Mouse (Mus musculus) limb, embryonic 11.5 days (tissue): ENCODE data around the gene Adamts7. TPM values are rescaled to one million over a fixed set of nuclear protein-coding genes. Genes with fewer than 3 reads are reported as not detected.

Experiments used
- ATAC-seq: fragments of 200-750 bp; cut with Nextera tagmentation; 2 replicates; pipeline ENCODE4 v1.8.0; 2017; ENCODE audit warnings: low read depth; ENCODE audit not compliant: insufficient number of reproducible peaks, low FRiP score, low TSS enrichment
- DNase-seq: peaks from one replicate; pipeline ENCODE4 v3.0.0-alpha.2; 2015; ENCODE audit warnings: low spot score
- H3K27ac ChIP-seq: fragments of 300-500 bp; sonication (generic); replicated peaks from 2 replicates; pipeline ENCODE4 v1.5.1; 2014; ENCODE audit warnings: low read depth, mild to moderate bottlenecking, low read length
- H3K27me3 ChIP-seq: fragments of 300-500 bp; sonication (generic); 2 replicates; pipeline ENCODE4 v1.6.1; 2014; ENCODE audit warnings: mild to moderate bottlenecking, low read length, mixed read lengths; ENCODE audit not compliant: control insufficient read depth, insufficient read depth
- H3K36me3 ChIP-seq: fragments of 300-500 bp; sonication (generic); 2 replicates; pipeline ENCODE4 v1.6.1; 2014; ENCODE audit warnings: mild to moderate bottlenecking, low read length, moderate library complexity, mixed read lengths; ENCODE audit not compliant: control insufficient read depth, insufficient read depth
- H3K4me1 ChIP-seq: fragments of 300-500 bp; sonication (generic); 2 replicates; pipeline ENCODE4 v1.6.1; 2014; ENCODE audit warnings: low read length, mixed read lengths; ENCODE audit not compliant: control insufficient read depth, insufficient read depth
- H3K4me2 ChIP-seq: fragments of 300-500 bp; sonication (generic); 2 replicates; pipeline ENCODE4 v1.6.1; 2014; ENCODE audit warnings: low read depth, mild to moderate bottlenecking, moderate library complexity; ENCODE audit not compliant: severe bottlenecking
- H3K4me3 ChIP-seq: fragments of 300-500 bp; sonication (generic); 2 replicates; pipeline ENCODE4 v1.5.1; 2014; ENCODE audit warnings: low read depth, low read length
- H3K9ac ChIP-seq: fragments of 300-500 bp; sonication (generic); 2 replicates; pipeline ENCODE4 v1.6.1; 2014; ENCODE audit warnings: mild to moderate bottlenecking, low read length
- H3K9me3 ChIP-seq: fragments of 300-500 bp; sonication (generic); 2 replicates; pipeline ENCODE4 v1.6.1; 2016; ENCODE audit warnings: low read length; ENCODE audit not compliant: control insufficient read depth
- WGBS: fragments of 180-500 bp; shearing (Covaris S2); extraction: QIAGEN DNeasy Blood & Tissue Kit; methylation state at CpG from one replicate; pipeline ENCODE4 v1.1.7; 2014; 5-methylcytosine and 5-hydroxymethylcytosine counted together
- polyA plus RNA-seq: library from polyadenylated mRNA; unstranded; fragments of >200 nt; fragmentation: Nextera tagmentation; extraction: Ambion mirVana; gene quantifications from 2 replicates; pipeline ENCODE4 v1.2.1, GENCODE M21; 2014

Adamts7 gene
- polyA plus RNA-seq, 1 experiment from 2014 or later = 12.7 TPM

DNA sequence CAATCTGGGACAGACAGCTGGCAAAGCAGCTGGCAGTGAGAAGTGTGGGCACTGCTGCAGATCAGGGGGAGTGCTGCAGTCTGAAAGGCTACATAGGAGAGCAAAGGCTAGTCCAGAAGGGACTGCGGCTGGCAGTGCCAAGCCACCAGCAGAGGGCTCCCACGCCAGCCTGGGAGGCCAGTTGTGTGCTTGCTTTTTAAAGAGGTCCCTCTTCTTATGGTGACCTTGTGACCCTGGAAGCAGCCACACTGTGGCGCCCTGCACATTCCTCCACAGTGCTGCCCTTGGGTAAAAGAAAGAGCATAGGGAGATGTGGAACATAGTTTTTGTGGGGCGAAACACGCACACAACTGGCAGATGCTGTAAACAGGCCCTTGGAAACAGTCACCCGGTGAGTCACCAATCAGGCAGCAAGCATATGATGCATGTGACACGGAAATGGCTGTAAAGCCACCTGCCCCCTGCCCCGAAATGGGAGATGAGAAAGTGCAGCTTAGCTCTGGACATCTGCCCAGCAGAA lies 41.6 kb downstream of the Adamts7 start:
- DNase-seq (no peak), ATAC-seq (no peak)
- Histone ChIP-seq H3K4me3 (no peak overlapping the region), H3K27me3 (no peaks in the 10 kb centered on the region), H3K4me1 (no peaks in the 10 kb centered on the region), H3K9me3 (no peaks in the 10 kb centered on the region), H3K27ac (no peak overlapping the region), H3K9ac (no peak overlapping the region), H3K4me2 (no peak overlapping the region), H3K36me3 (no peaks in the 10 kb centered on the region; the same call in 1 of the 2 replicates)
- WGBS = 62% methylated on average over 8 of the region's 8 CpGs

GRCm38 (mm10) chr9:90206500-90206899 lies 43.6 kb downstream of the Adamts7 start:
- Histone ChIP-seq H3K27me3 (no peaks in the 10 kb centered on the region), H3K9ac (no peak overlapping the region), H3K4me2 (no peak overlapping the region), H3K4me1 (no peaks in the 10 kb centered on the region), H3K27ac (no peak overlapping the region), H3K9me3 (no peaks in the 10 kb centered on the region), H3K4me3 (no peak overlapping the region), H3K36me3 (no peaks in the 10 kb centered on the region)
- WGBS = 45% methylated on average over 2 of the region's 2 CpGs
- ATAC-seq (no peak), DNase-seq (peak; percentile 85)

DNA sequence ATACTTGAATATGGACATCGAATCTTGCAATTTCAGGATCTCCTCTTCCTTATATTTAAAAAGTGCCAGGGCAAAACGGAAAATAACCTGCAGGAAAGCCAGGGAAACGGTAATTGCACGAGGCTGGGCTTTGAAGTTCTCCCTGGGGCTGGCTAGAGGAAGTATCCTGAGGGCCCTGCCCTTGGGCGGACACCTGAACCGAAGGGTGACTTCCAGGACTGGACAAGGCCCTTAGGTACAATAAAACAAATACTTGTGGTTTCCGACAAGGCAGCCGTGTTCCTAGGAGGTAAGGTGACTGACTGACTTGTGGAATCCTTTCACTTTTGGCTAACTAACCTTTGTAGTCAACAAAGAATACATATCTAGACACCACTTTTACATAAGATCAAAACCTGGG lies 44.9 kb downstream of the Adamts7 start:
- Histone ChIP-seq H3K36me3 (no peaks in the 10 kb centered on the region), H3K4me2 (no peak overlapping the region), H3K9ac (no peak overlapping the region), H3K4me1 (no peaks in the 10 kb centered on the region), H3K9me3 (no peaks in the 10 kb centered on the region), H3K27me3 (no peaks in the 10 kb centered on the region), H3K4me3 (no peak overlapping the region), H3K27ac (no peak overlapping the region)
- ATAC-seq = no peak
- no peak for DNase-seq
- WGBS = 78% methylated on average over 8 of the region's 8 CpGs

- DNase-seq = no peak
- Histone ChIP-seq H3K36me3 (no peaks in the 10 kb centered on the region), H3K27me3 (no peaks in the 10 kb centered on the region), H3K9me3 (no peaks in the 10 kb centered on the region), H3K4me1 (no peaks in the 10 kb centered on the region), H3K9ac (no peak overlapping the region), H3K27ac (no peak overlapping the region), H3K4me3 (no peak overlapping the region), H3K4me2 (no peak overlapping the region)
- 86% methylated on average over 6 of the region's 6 CpGs for WGBS
- ATAC-seq = no peak
Measured at GRCm38 (mm10) chr9:90208655-90209054, 45.8 kb downstream of the Adamts7 start.

- ATAC-seq = no peak
- Histone ChIP-seq H3K27ac (no peak overlapping the region), H3K4me1 (no peaks in the 10 kb centered on the region), H3K36me3 (no peaks in the 10 kb centered on the region), H3K27me3 (no peaks in the 10 kb centered on the region), H3K9me3 (no peaks in the 10 kb centered on the region), H3K9ac (no peak overlapping the region), H3K4me3 (no peak overlapping the region), H3K4me2 (no peak overlapping the region)
- no peak for DNase-seq
- 86% methylated on average over 3 of the region's 3 CpGs for WGBS
Measured at GRCm38 (mm10) chr9:90213127-90213526, 50.3 kb downstream of the Adamts7 start.

- no peaks in the 10 kb centered on the region for H3K36me3 ChIP-seq
Measured at GRCm38 (mm10) chr9:90216259-90217001, 53.6 kb downstream of the Adamts7 start.

GRCm38 (mm10) chr9:90217501-90217900 lies 54.6 kb downstream of the Adamts7 start:
- H3K27me3 ChIP-seq = no peaks in the 10 kb centered on the region
- 70% methylated on average over 4 of the region's 4 CpGs for WGBS
- no peaks in the 10 kb centered on the region for H3K9me3 ChIP-seq
- H3K9ac ChIP-seq = no peak overlapping the region
- no peak overlapping the region for H3K27ac ChIP-seq
- no peak overlapping the region for H3K4me2 ChIP-seq
- H3K4me3 ChIP-seq = no peak overlapping the region
- ATAC-seq (no peak), DNase-seq (no peak)
- no peaks in the 10 kb centered on the region for H3K4me1 ChIP-seq
- peaks cover under 1% of the 10 kb centered on the region; the same call in 1 of the 2 replicates for H3K36me3 ChIP-seq

More at GRCm38 (mm10) chr9:90216259-90217001, 53.6 kb downstream of the Adamts7 start:
- no peaks in the 10 kb centered on the region for H3K27me3 ChIP-seq
- H3K4me3 ChIP-seq = no peak overlapping the region
- no peak overlapping the region for H3K4me2 ChIP-seq
- H3K27ac ChIP-seq = no peak overlapping the region
- 87% methylated on average over 11 of the region's 11 CpGs for WGBS
- ATAC-seq = no peak
- no peak for DNase-seq
- H3K9me3 ChIP-seq = no peaks in the 10 kb centered on the region
- no peak overlapping the region for H3K9ac ChIP-seq
- H3K4me1 ChIP-seq = no peaks in the 10 kb centered on the region

DNA sequence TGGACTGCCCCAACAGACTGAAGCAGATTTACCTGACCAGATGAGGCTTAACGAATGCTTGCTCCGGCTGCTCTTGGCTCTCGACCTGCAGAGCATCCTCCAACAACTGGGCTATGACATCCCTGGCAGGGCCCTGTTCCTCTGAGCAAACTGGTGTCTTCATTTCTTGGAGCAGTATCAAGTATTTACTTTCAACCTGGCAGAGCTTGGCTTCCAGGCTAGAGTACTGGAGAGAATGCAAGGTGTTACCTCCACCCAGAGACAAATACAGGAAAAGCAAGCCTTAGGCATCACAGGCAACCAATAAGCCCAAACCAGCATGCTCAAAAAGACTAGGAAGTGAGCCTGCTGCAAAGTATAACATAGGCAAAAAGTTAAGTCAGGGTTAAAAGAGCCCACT lies 59.4 kb downstream of the Adamts7 start:
- Histone ChIP-seq H3K4me1 (no peaks in the 10 kb centered on the region), H3K27me3 (no peaks in the 10 kb centered on the region), H3K9me3 (no peaks in the 10 kb centered on the region), H3K4me3 (no peak overlapping the region), H3K9ac (no peak overlapping the region), H3K27ac (no peak overlapping the region), H3K36me3 (peaks cover 8% of the 10 kb centered on the region), H3K4me2 (no peak overlapping the region)
- no peak for ATAC-seq
- no peak for DNase-seq
- WGBS = 93% methylated on average over 3 of the region's 3 CpGs
